Mouse (Mus musculus) activated CD4-positive, CD25-positive, alpha-beta regulatory T cell, adult 4 months (primary cell): ENCODE results near the gene Lix1l. TPM values are rescaled to one million over a fixed set of nuclear protein-coding genes. Genes with fewer than 3 reads are reported as not detected.
A peak's percentile ranks its signal among the peaks of the same experiment; 100 is the strongest.

Source experiments
- ATAC-seq: one replicate; pipeline ENCODE4 v1.8.0; 2017
- polyA plus RNA-seq, 2 experiments: library from polyadenylated mRNA; unstranded; fragments of 100-300 nt; shearing (Covaris generic); gene quantifications; one replicate each; pipeline ENCODE4 v1.2.1; 2017

Gene Lix1l
- polyA plus RNA-seq: under 1 TPM; 0.09 to 0.14 TPM

- ATAC-seq: peak; percentile 94
Measured at GRCm38 (mm10) chr3:96600639-96601250, at the start of gene Lix1l. Gene Lix1l, plus strand, starts transcription at chr3:96601149.

DNA sequence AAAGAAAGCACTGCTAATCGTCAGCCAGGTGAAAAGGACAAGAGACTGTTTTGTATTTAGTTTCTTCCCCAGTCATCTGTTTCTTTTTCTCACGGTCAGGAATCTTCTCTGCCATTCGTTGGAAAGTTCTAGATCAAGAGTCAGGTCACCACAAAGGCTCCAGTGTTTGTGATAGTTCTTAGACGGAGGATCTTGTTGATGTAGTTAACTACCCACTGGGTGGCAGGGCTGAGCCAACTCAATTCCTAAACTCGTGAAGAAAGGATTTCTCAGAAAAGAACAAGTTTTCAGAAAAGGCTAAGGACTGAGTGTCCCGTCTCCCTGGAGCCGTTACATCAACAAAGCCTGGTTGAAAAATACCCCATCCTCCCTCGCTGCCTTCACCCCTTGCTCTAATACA lies 49.7 kb upstream of the Lix1l start:
- peak; percentile 58 for ATAC-seq

DNA sequence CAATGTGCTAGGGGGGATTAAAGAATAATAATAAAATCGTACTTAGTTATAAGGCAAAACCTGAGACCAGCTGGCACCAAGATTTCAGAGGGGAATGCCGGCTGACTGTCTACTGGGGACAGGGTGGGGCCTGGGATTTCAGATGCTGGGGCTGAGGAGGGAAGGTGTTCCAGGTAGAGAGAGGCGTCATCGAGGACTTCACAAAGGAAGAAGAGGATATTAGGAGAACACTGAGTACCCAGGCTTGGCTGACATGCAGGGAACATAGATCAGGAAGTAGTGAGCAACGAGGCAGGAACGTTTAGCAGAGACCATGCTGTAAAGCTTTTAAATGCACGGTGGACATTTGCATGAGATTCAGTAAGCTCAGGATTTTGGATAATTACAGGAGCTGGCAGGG lies 49.1 kb upstream of the Lix1l start:
- ATAC-seq: no peak

DNA sequence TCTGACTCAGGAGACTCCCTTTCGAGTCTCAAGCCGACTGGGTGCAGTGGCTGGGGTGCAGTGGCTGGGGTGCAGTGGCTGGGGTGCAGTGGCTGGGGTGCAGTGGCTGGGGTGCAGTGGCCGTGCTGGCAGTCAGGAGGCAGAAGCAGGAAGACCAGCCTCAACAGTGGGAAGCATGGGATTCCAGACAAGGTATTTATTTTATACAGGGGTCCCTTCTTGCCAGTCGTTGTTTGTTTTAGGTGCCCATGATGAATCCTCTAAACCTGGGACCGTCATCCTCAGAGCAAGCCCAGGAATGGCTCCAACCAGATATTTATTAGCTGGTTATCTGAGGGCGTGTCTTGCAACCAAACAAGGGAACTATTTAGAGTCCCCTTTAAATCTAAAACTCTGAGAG lies 47.3 kb upstream of the Lix1l start:
- no peak for ATAC-seq

GRCm38 (mm10) chr3:96554251-96554650 lies 46.7 kb upstream of the Lix1l start:
- no peak for ATAC-seq

DNA sequence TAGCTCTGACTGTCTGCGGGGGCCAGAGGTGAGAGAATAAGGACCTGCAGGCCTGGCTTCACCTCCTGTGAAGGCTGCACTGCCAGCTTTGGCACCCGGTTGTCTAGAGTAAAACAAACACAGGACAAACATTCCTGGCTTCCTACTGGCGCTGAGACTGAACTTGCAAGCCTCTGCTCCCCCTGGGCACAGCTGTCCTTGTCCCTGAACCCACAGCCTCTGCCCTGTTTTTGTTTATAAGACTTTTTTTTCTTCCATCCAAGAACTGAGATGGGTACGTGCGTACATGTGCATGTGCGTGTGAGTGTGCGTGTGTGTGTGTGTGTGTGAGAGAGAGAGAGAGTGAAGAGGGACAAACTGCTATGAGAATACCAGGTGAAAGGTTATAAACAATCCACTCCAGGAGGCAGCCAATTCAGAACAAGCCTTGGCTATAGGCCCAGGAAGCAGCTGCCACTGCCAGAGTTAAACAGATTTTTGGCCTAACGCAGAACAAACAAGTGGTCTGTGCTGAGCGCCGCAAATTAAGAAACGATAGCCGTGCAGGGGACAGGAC lies 45.8 kb upstream of the Lix1l start:
- no peak for ATAC-seq

GRCm38 (mm10) chr3:96555999-96556614 lies 44.8 kb upstream of the Lix1l start:
- no peak for ATAC-seq

DNA sequence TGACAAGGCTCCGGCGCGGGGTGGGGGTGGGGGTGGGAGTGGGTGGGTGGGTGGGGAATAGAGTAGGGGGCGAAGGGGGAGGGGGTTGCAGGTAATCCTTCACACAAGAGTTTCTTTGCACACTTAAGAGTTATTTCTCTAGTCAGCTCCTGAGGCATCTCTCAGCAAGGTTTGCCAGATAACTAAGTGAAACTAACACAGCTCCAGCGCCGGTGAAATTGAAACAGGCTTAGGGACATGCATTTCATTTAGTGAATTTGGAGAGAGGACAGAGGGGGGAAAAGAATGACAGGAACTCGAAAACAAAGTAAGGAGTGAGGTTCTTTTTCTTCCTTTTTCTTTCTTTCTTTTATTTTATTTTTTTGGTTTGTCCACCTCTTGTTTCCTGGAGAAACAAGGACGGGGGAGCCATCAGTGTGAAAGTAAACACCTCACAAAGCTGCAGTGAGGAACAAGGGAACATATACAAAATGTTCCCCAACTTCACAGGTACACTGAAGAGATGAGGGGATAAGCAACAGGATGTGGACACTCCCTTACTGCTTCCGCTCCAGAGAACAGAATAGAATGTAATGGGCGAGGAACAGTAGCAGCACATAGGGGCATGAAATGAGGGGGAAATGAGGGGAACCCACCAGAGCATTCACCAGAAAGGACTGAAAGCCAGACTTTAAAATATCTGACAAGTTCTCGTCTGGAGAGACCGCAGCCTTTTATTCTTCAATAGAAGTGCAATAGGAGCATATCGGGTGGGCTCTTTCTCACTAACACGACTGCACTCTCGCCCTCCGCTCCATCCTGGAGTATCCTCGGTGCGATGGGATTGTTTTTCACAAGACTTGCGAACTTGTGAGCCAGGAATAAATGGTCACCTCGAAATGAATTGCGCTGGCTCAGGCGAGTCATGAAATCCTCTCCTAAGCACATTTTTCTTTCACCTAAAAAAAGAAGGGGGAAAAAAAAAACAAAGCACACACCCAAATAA lies 44.0 kb upstream of the Lix1l start:
- ATAC-seq: peak; percentile 60

DNA sequence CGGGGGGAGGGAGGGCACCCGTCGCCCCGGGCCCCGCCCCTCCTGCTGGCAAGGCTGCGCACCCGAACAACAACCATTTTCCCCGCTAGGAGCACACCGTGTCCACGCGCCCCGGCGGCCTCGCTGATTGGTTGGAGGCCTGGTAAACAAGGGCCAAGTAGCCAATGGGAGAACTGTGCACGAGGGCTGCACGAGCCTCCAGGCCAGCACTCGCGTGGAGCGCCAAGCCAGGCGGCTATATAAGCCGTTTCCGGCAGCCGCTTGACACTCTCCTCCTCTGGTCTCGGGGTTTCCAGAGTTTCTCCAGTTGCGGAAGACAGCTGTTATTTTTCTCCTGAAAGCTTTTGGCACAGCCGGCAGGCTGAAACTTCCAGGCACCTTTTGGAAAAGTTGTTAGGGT lies 43.3 kb upstream of the Lix1l start, which contains the start of gene Txnip:
Gene Txnip, plus strand, starts transcription at position 264 of the 400 bp plus-strand sequence.
- ATAC-seq: peak; percentile 80

DNA sequence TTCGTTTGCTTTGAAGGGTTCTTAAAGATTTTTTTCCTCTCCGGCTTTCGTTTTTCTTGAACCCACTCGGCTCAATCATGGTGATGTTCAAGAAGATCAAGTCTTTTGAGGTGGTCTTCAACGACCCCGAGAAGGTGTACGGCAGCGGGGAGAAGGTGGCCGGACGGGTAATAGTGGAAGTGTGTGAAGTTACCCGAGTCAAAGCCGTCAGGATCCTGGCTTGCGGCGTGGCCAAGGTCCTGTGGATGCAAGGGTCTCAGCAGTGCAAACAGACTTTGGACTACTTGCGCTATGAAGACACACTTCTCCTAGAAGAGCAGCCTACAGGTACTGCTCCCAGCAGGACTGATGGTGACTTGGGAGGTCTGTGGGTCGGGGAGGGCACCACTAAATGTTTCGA lies 42.8 kb upstream of the Lix1l start:
- peak; percentile 1 for ATAC-seq

- no peak for ATAC-seq
Measured at GRCm38 (mm10) chr3:96558668-96559196, 42.2 kb upstream of the Lix1l start.

DNA sequence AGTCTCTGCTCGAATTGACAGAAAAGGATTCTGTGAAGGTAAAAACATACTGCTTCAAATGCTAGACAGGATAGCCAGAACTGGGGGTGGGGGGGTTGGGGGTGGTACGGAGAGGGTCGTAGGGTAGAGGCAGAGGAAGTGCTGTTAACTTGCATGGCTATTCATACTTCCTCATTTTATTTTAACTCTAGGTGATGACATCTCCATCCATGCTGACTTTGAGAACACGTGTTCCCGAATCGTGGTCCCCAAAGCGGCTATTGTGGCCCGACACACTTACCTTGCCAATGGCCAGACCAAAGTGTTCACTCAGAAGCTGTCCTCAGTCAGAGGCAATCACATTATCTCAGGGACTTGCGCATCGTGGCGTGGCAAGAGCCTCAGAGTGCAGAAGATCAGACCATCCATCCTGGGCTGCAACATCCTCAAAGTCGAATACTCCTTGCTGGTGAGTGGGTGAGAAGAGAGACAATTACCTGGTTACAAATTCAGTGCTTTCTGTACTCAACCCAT lies 41.5 kb upstream of the Lix1l start:
- ATAC-seq: no peak

DNA sequence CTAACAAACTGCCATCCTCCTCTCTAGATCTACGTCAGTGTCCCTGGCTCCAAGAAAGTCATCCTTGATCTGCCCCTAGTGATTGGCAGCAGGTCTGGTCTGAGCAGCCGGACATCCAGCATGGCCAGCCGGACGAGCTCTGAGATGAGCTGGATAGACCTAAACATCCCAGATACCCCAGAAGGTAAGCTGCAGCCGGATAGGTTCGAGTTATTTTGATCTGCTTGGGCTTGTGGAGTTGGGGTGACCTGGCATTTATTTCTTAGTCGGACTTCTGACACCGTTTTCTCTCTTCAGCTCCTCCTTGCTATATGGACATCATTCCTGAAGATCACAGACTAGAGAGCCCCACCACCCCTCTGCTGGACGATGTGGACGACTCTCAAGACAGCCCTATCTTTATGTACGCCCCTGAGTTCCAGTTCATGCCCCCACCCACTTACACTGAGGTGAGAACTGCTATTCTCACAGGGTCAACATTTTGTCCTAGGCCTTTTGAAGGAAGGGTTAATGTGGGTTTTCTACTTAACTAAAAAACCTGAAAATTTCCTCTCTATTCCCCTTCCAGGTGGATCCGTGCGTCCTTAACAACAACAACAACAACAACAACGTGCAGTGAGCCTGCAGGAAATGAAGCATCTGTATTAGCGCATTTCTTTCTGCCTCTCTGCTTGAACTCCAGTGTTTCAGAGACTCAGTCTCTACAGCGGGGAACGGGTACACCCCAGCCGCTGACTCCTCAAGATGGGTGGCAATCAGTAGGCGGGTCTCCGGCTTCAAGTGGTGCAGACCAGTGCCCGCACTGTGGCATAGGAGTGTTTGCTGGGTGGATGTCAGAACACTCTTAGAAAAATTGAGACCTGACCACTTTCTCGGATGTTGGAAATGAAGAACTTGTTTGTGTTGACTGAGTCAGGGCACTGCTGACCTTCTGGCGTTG lies 40.8 kb upstream of the Lix1l start:
- no peak for ATAC-seq

DNA sequence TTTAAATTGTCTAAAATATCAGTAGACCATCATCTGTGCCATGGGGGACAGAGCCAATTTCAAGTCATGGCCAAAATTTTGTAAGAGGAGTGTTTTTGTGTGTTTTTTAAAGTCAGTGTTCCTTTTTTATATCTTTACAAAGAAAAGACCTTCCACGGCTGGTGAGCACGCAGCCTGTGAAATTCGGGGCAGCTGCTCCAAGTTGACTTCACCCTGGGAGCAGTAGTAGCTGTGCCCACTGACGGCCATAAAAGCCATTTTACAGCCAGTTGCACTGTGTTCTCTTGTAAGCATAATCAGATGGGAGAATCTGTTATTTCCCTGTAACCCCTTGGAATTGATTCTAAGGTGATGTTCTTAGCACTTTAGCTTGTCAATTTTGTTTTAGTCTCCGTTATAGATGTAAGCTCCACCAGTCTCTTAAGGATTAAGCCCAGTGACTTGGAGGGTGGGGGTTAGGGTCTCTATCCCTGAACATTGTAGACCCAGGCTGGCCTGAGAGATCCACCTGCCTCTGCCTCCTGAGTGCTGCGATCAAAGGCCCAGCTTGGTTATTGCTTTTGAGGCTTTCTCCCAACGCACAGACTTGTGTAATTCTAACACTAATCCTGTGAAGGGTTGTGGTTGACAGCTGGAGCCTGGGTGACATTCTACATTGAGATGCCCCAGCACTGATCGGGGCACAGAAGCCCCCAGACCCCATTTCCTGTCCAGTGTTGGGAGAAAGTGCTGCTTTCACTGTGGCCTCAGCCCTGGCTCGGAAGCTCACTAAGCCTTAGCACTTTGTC lies 39.9 kb upstream of the Lix1l start:
- no peak for ATAC-seq

DNA sequence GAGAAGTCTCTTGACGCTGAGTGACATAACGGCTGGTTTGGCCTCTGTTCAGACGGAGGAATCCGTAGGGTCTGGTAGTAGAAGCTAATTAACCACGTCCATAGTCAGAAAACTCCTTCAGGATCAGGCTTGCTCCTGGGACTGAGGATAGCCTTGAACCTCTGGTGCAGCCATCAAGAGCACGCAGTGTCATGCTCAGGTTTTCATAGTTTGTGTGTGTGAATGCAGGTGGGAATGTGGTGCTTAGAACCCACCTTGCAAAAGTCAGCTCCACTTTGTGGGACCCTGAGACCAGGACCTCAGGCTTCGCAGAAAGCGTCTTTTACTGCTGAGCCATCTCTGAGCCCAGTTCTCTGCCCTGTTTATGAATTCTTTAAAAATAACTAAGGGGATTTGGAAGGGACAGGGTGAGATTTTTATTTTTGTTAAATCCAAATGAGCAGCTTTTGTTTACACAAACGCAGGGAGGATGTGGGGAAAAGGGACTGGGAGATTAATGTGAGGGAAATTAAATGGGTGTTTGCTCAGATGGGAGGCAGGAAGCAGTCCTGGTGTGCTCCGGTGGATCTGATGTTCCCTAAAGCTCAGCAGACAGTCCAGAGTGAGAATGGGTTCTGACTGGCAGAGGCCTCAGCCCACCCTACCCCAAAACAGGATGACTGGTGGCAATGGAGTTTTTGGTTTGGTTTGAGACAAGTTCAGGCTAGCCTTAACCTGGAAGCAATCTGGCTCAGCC lies 38.8 kb upstream of the Lix1l start:
- no peak for ATAC-seq

DNA sequence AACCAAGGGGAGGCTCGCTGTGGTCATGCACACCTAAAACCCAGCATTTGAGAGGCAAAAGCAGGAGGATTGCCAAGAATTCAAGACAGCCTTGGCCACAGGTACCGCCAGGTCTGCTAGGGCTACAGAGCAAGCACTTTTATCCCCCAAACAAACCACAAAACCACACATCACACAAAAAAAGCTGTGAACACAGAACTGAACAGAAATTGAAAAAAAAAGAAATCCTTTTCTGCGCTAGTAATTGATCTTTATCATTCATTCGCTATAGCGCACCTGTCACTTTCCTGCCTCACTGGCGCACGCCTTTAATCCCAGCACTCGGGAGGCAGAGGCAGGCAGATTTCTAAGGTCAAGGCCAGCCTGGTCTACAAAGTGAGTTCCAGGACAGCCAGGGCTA lies 37.7 kb upstream of the Lix1l start:
- no peak for ATAC-seq

DNA sequence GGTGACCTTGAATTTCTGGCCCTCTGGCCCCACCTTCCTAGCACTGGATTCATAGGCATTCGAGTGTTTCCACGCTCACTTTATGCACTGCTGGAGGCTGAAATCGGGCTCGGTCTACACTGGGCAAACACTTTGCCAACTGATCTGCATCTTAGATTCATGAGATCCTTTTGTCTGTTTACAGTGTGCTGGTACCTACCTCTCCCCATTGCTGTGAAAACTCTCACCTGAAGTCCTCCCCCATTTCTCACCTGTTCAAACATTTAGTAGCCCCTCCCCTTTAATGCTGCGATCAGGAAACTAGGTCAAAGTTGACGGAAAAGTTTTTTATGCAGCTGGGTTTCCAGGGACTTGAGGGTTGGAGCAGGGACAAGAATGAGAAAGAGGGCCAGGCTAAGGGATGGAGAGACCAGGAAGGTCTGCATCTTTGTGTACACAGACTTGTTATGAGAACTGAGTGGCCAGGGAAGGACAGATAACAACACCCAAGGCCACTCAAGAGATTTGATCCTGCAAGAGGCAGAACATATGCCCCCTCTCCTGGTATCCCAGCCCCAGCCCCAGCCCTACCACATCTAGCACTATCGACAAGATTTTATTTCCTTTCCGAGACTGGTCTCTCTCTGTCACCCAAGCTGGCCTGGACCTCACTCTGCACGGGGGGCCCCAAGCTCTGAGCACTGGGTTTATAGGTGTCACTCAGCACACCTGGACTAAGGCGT lies 36.9 kb upstream of the Lix1l start:
- no peak for ATAC-seq

- peak; percentile 77 for ATAC-seq
Measured at GRCm38 (mm10) chr3:96564633-96565032, 36.3 kb upstream of the Lix1l start.

- no peak for ATAC-seq
Measured at GRCm38 (mm10) chr3:96565105-96565504, 35.8 kb upstream of the Lix1l start.
